Mouse (Mus musculus) left cerebral cortex, adult 18-20 months (tissue): ENCODE data around the gene Zbtb16. TPM values are rescaled to one million over a fixed set of nuclear protein-coding genes. Genes with fewer than 3 reads are reported as not detected.

ENCODE experiments used
- DNase-seq, 2 experiments: peaks; one replicate each; pipeline ENCODE4 v3.0.0; 2021 to 2022; ENCODE audit warnings: low spot score in 2 of 2, mixed read lengths in 1 of 2
- total RNA-seq, 2 experiments: library from RNA; stranded (reverse); gene quantifications; 2 replicates each; pipeline ENCODE4 v1.2.3; 2021

The Zbtb16 gene
- total RNA-seq, 2 experiments from 2014 or later = 63.6 to 86.3 TPM

DNA sequence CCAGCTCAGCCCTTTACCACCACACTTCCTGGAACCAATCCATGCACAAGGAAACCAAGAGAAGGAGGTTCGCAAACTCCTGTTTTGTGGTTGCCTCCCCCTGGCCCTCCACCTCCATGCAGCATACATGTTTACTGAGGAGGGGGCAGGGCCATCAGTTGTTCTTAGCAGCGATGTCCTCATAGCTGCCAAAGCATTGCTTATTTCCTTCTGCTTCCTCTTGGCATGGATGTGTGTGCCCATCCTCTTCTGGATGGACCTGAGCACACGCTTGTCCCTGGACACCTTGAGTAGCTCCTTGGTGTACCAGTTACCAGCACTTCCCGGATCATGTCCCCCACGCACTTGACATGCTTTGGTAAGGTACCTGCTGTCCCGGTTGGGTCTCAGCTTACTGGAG lies 64.5 kb downstream of the Zbtb16 start:
- no peak for DNase-seq

- DNase-seq = no peak
Observed at GRCm38 (mm10) chr9:48768965-48769364, 67.1 kb downstream of the Zbtb16 start.

DNA sequence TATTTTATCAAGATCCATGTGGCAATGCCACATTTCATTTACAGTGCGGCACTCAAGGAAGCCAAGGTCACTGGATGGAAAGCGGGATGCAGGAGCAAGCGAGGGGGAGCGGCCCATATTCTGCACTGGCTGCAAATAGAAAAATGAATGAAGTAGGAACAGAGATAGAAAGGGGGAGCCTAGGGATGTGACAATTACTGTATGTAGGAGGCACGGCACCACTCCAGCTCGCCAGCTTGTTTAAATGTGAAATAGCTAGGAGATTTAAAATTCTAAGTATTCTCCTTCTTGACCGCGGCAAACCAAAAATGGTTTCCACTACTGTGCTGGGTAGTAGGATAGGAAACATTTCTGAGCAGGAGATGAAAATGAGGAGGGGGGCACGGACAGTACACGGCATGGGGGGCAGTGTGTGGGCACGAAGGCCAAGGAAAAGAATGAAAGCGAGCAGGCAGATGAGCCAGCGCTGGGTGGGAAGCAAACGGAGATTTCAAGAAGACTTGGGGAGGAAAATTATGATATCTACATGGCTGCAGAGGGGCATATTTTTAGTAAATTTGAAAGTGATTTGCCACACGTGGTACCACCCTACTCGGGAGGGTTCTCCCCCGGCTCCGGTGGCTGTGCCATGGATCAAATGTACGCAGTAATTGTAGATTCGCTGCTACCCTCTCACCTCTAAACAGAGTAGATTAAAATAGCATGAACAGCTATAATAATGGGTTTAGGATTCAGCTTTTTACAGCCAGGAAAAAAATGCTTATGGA lies 68.2 kb downstream of the Zbtb16 start:
- peak; percentile 59 to 68 for DNase-seq

DNA sequence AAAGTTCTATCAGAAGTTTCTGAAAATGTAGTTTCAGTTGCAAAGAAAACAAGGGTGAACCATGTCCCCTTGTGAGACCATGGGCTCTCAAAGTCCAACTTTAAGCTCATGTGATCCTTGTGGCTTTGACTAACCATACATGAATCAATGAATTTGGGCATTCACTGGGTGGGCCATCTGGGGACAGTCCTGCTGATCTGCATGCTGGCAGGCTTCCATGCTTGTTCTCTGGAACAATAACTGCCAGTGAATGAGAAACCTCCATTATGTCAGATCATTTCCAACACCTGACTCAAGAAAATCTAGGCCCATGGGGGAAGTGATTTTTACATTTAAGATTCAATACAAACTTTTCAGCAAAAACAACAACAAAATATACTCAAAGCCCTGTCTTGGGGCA lies 70.1 kb downstream of the Zbtb16 start:
- DNase-seq = no peak

DNA sequence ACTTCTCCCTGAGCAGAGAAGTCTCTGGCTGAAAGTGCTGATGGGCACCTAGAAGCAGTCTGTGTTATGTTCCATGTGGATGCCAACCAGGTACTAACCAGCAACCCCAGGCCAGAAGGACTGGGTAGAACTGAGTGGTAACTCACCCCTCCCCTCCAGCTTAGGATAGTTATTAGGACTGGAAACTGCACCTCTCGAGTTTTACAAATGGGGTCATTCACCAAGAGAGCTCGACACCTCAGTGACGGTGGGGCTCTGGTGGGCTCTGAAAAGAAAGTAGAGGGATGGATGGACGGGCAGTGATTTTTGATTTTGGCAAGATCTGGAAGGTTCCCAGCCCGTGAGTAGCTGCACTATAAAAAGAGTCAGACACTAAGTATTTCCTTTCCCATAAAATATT lies 71.7 kb downstream of the Zbtb16 start:
- DNase-seq = no peak

DNA sequence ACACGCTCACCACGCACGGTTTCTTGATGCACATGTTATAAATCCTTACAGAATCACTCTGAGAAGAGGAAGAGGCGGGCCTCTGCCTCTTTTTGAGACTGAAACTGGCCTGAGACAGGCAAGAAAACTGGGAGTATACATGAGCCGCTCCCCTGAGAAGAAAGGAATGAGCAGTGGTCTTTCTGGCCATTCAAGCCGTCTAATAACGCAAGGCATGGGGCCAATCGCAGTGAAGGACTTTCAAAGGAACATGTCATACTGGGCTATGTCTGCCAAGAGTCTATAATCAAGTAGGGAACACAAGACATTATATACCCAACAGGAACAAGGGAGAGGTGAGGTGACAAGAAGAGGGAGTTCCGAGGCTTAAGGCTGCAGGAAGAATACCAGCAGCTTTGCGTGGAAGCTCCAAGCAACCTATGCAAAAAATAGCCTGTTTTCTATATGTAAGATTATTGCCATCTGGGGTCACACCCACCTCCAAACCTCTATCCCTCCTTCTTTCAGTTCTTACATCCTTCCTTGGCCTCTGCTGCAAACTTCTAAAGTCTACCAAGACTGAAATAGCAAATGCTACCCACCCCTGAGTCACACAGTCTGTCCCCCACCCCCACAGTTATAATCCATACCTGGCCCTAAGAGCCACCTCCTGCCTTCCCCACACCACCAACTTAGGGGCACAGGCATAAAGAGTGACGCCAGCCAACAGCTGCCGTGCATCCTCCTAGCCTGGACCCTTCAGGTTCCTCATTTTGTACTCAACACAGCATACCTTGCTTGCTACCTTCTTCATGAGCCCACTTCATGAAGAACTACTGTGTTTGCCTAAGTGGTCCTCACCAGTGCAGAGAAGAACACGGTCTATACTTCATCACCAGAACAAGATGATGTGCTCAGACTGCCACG lies 74.0 kb downstream of the Zbtb16 start:
- no peak for DNase-seq

DNA sequence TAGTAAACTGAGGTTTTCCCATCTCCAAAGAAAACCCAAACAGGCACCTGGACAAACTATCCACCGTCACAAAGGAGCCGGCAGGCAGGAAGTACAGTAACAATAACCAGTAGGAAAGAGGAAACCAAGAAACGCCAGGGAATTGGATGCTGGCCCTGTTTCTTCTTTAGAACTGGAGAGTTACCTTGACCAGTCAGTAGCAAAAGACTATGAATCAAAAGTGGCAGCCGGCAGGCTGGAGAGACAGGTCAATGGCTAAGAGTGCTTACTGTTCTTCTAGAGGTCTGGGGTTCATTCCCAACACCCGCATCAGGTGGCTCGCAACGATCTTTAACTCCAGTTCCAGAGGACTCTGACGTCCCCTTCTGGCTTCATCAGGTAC lies 74.9 kb downstream of the Zbtb16 start:
- no peak for DNase-seq

DNA sequence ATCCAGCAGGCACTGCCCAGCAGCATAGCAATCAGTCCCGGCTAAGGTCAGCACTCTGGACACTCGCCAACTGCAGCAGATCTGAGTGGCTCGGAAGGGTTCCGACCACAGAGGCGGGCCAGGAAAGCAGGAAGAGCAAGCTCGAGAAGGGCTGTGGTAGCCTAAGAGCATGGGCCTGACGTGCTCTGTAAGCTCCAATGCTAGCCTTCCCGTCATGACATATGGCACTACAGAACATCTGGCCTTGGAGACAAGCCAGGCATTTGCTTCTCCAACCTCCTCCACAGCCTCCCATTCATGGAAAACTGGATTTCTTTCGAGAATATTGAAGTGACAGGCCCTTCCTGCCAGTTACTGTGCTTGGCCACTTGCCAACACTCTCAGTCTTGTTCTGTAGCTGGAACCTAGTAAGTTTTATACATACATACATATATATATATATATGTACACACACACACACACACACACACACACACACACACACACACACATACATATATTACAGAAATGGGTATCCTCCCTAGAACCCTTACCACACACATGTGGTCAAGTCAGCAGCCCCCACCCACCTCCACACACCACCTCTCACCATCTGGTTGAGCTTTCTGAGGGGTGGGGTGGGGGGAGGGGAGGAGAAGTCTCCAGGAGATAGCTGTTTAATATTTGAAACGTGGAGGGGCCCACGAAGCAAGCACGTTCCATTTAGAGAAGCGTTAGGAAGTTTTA lies 75.4 kb downstream of the Zbtb16 start:
- DNase-seq = peak; percentile 72 to 74

GRCm38 (mm10) chr9:48759098-48759497 lies 76.9 kb downstream of the Zbtb16 start:
- DNase-seq = no peak

DNA sequence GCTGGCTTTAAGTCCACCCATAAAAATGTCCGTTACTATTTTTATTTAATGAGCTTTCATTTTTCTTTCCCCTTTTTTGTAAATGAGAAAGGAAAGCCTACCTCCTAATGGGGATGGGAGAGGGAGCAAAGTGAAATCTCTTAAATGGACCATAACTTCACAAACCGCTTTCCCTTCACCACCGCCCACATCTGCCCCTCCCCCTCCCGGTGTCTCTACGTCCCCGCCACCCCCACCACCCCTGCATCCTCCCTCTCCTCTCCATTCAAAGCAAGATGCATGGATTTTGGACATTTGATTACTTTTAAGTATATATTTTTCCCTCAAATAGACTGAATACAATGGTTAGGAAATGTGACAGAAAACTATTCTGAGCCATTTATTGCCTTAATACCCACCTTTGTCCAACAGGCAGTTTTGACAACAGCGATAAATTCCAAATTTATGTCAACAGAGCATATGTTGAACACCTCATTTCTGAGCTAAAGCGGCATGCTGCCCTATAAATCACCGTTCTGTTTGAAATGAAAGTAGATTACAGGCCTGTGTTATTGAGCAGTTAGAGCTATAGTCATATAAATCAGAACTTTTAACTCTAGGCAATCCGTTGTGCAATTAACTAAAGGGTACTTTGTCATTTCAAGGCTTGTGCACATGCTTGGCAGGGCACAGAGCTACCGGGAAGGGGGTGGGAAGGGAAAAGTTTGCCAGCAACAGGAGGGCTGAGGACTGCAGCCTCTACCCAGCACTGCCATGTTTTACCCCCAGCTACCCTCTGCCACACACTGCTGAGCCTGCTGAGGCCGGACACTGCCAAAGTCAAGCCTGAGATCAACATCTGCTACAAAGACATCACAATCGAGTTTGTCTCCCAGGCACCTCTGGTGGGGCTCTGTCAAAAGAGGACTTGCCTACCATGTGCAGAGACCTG lies 78.1 kb downstream of the Zbtb16 start:
- DNase-seq = no peak

- DNase-seq = no peak
Observed at GRCm38 (mm10) chr9:48756261-48756812, 79.7 kb downstream of the Zbtb16 start.

GRCm38 (mm10) chr9:48755438-48756070 lies 80.5 kb downstream of the Zbtb16 start:
- DNase-seq = no peak

DNA sequence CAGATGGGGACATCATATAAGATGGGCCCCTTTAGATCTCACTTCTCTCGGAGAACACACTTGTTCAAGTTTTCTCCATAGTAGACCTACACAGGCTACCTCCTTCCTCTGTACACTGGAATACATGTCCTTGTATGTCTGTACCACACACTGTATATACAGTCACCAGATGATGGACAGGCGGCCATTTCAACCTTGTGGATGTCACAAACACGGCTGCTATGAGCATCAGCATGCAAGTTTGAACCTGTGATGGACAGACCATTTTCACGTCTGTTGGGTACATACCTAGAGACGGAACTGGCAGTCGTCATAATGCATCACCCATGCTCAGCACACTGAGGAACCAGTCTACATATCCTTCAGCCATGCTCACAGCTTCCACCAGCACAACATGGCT lies 81.6 kb downstream of the Zbtb16 start:
- DNase-seq = no peak

GRCm38 (mm10) chr9:48753881-48754280 lies 82.1 kb downstream of the Zbtb16 start:
- no peak for DNase-seq

- DNase-seq = no peak
Observed at GRCm38 (mm10) chr9:48751900-48752299, 84.1 kb downstream of the Zbtb16 start.

DNA sequence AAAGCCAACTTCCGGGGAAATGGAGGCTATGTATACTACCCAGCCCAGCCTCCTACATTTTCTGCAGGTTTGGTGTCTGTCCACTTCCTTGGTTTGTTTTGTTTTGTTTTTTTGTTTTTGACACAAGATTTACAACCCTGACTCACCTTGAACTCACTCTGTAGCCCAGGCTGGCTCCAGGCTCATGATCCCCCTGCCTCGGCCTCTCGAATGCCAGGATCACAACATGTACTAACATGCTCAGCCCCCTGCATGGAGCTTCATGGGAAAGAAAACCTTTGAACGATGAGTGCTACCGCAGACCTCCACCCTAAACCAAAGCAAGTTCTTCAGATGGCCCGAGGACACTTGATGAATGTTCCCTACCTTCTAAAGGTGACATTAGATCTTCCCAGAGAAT lies 86.4 kb downstream of the Zbtb16 start:
- DNase-seq = no peak

GRCm38 (mm10) chr9:48749168-48749567 lies 86.9 kb downstream of the Zbtb16 start:
- no peak for DNase-seq

GRCm38 (mm10) chr9:48748761-48749160 lies 87.3 kb downstream of the Zbtb16 start:
- no peak for DNase-seq

- DNase-seq = no peak
Observed at GRCm38 (mm10) chr9:48748216-48748615, 87.8 kb downstream of the Zbtb16 start.

DNA sequence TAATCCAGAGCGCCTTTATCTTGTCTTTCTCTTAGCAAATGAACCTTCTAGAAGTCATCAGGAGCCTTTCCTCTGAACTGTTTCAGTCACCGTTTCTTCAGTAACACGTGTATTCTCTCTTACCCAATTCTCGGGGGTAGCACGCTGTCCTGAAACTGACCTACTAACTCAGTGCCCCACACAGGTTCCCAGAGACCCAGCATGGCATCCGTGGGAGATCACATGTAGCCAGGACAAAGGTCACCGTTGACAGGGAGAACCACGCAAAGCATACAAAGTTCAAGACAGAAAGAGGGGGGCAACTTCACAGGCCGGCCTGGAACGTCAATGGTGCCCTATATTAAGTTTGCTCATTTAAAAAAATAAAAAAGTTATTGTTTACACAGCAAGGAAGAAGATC lies 89.5 kb downstream of the Zbtb16 start:
- no peak for DNase-seq
